Mouse (Mus musculus) lung, embryonic 14.5 days (tissue): ENCODE measurements at regions not wholly inside any gene's neighbourhood (a gene's known extent, or its start where the extent isn't known, plus 50 kb on each side); places are given as distances from the start of the nearest gene placed in this dataset.

Experiments
- ATAC-seq: fragments of 200-750 bp; cut with Nextera tagmentation; 2 replicates; pipeline ENCODE4 v1.8.0; 2017; ENCODE audit warnings: mild to moderate bottlenecking, moderate TSS enrichment, moderate library complexity; ENCODE audit not compliant: insufficient read depth
- DNase-seq: peaks from one replicate; pipeline ENCODE4 v3.0.0-alpha.2; 2015
- H3K27ac ChIP-seq: fragments of 300-500 bp; sonication (generic); 2 replicates; pipeline ENCODE4 v1.5.1; 2014; ENCODE audit warnings: low read depth, mild to moderate bottlenecking, moderate library complexity
- H3K27me3 ChIP-seq: fragments of 300-500 bp; sonication (generic); 2 replicates; pipeline ENCODE4 v1.6.1; 2014; ENCODE audit warnings: low read length, control low read depth; ENCODE audit not compliant: insufficient read depth
- H3K36me3 ChIP-seq: fragments of 300-500 bp; sonication (generic); 2 replicates; pipeline ENCODE4 v1.6.1; 2014; ENCODE audit warnings: control low read depth; ENCODE audit not compliant: insufficient read depth
- H3K4me1 ChIP-seq: fragments of 300-500 bp; sonication (generic); 2 replicates; pipeline ENCODE4 v1.6.1; 2014; ENCODE audit warnings: antibody characterized with exemption, control low read depth; ENCODE audit not compliant: insufficient read depth
- H3K4me2 ChIP-seq: fragments of 300-500 bp; sonication (generic); 2 replicates; pipeline ENCODE4 v1.6.1; 2014; ENCODE audit warnings: mild to moderate bottlenecking
- H3K4me3 ChIP-seq: fragments of 300-500 bp; sonication (generic); 2 replicates; pipeline ENCODE4 v1.5.1; 2014; ENCODE audit warnings: low read depth, low read length
- H3K9ac ChIP-seq: fragments of 300-500 bp; sonication (generic); 2 replicates; pipeline ENCODE4 v1.6.1; 2014
- H3K9me3 ChIP-seq: fragments of 300-500 bp; sonication (generic); 2 replicates; pipeline ENCODE4 v1.6.1; 2016; ENCODE audit warnings: low read depth, low read length, control low read depth
- CTCF ChIP-seq: IDR thresholded peaks from 2 replicates; pipeline ENCODE4 v1.5.1; 2016; ENCODE audit warnings: antibody characterized with exemption, low read depth
- WGBS: fragments of 180-500 bp; shearing (Covaris S2); extraction: QIAGEN DNeasy Blood & Tissue Kit; methylation state at CpG from one replicate; pipeline ENCODE4 v1.1.7; 2014; 5-methylcytosine and 5-hydroxymethylcytosine counted together

- no peaks in the 10 kb centered on the region for H3K4me1 ChIP-seq
- no peaks in the 10 kb centered on the region for H3K9me3 ChIP-seq
- ATAC-seq (no peak), DNase-seq (peak; percentile 23)
- no peak overlapping the region for H3K9ac ChIP-seq
- H3K27ac ChIP-seq: no peak overlapping the region
- no peaks in the 10 kb centered on the region for H3K27me3 ChIP-seq
- no peak overlapping the region for H3K4me2 ChIP-seq
- no peak for TF ChIP-seq CTCF
- no peaks in the 10 kb centered on the region for H3K36me3 ChIP-seq
- no peak overlapping the region for H3K4me3 ChIP-seq
- 66% methylated on average over 4 of the region's 4 CpGs for WGBS
These were observed 241.0 kb downstream of the Cdca7 start for GRCm38 (mm10) chr2:72716931-72717330.

GRCm38 (mm10) chr2:72728699-72729098 is 251.5 kb downstream of the Sp3 start:
- Histone ChIP-seq H3K9ac (no peak overlapping the region), H3K4me3 (no peak overlapping the region), H3K4me2 (no peak overlapping the region), H3K27me3 (no peaks in the 10 kb centered on the region), H3K9me3 (no peaks in the 10 kb centered on the region), H3K4me1 (no peaks in the 10 kb centered on the region), H3K36me3 (no peaks in the 10 kb centered on the region), H3K27ac (no peak overlapping the region)
- peak; percentile 80 for DNase-seq
- WGBS: 47% methylated on average over 3 of the region's 3 CpGs
- TF ChIP-seq CTCF: peak; percentile 85
- ATAC-seq: no peak

GRCm38 (mm10) chr2:72733371-72733770 is 246.9 kb downstream of the Sp3 start:
- Histone ChIP-seq H3K4me3 (no peak overlapping the region), H3K4me1 (no peaks in the 10 kb centered on the region), H3K36me3 (no peaks in the 10 kb centered on the region), H3K9ac (no peak overlapping the region), H3K9me3 (no peaks in the 10 kb centered on the region), H3K27ac (no peak overlapping the region), H3K4me2 (no peak overlapping the region), H3K27me3 (no peaks in the 10 kb centered on the region)
- no peak for TF ChIP-seq CTCF
- ATAC-seq (no peak), DNase-seq (no peak)
- WGBS: 31% methylated on average over 3 of the region's 3 CpGs

GRCm38 (mm10) chr2:72735035-72735434 is 245.2 kb downstream of the Sp3 start:
- H3K4me1 ChIP-seq: no peaks in the 10 kb centered on the region
- no peaks in the 10 kb centered on the region for H3K27me3 ChIP-seq
- DNase-seq (no peak), ATAC-seq (no peak)
- no peak overlapping the region for H3K4me2 ChIP-seq
- H3K27ac ChIP-seq: no peak overlapping the region
- TF ChIP-seq CTCF: no peak
- no peak overlapping the region for H3K9ac ChIP-seq
- 91% methylated on average over 9 of the region's 9 CpGs for WGBS
- no peaks in the 10 kb centered on the region for H3K9me3 ChIP-seq
- H3K4me3 ChIP-seq: no peak overlapping the region
- H3K36me3 ChIP-seq: no peaks in the 10 kb centered on the region

GRCm38 (mm10) chr2:72736685-72737084 is 243.6 kb downstream of the Sp3 start:
- no peak for ATAC-seq
- Histone ChIP-seq H3K36me3 (no peaks in the 10 kb centered on the region), H3K4me2 (no peak overlapping the region), H3K9me3 (no peaks in the 10 kb centered on the region), H3K4me1 (0 out of 2 replicates have a peak, but pooled peaks cover 3% of the 10 kb centered on the region), H3K27me3 (no peaks in the 10 kb centered on the region), H3K27ac (no peak overlapping the region), H3K9ac (no peak overlapping the region), H3K4me3 (no peak overlapping the region)
- TF ChIP-seq CTCF: no peak
- no peak for DNase-seq
- WGBS: 76% methylated on average over 3 of the region's 3 CpGs

- ATAC-seq (peak; percentile 41; the same call in 1 of the 2 replicates), DNase-seq (peak; percentile 50)
- Histone ChIP-seq H3K27ac (no peak overlapping the region), H3K9me3 (no peaks in the 10 kb centered on the region), H3K27me3 (no peaks in the 10 kb centered on the region), H3K36me3 (no peaks in the 10 kb centered on the region), H3K4me2 (peak overlapping the region; percentile 52), H3K4me1 (0 out of 2 replicates have a peak, but pooled peaks cover 3% of the 10 kb centered on the region), H3K9ac (no peak overlapping the region), H3K4me3 (peak overlapping the region; percentile 8; the same call in 1 of the 2 replicates)
- WGBS: 33% methylated on average over 22 of the region's 22 CpGs
- peak; percentile 28; the same call in 1 of the 2 replicates for TF ChIP-seq CTCF
These were observed 239.6 kb downstream of the Sp3 start for GRCm38 (mm10) chr2:72740391-72741361.

- Histone ChIP-seq H3K9me3 (no peaks in the 10 kb centered on the region), H3K4me1 (0 out of 2 replicates have a peak, but pooled peaks cover 3% of the 10 kb centered on the region), H3K9ac (no peak overlapping the region), H3K4me2 (no peak overlapping the region), H3K36me3 (no peaks in the 10 kb centered on the region), H3K27me3 (no peaks in the 10 kb centered on the region), H3K4me3 (no peak overlapping the region), H3K27ac (no peak overlapping the region)
- DNase-seq (no peak), ATAC-seq (no peak)
- 87% methylated on average over 5 of the region's 5 CpGs for WGBS
- no peak for TF ChIP-seq CTCF
These were observed 238.5 kb downstream of the Sp3 start for GRCm38 (mm10) chr2:72741746-72742145.
